Mouse (Mus musculus): ENCODE results near the gene Man2b2. TPM values are rescaled to one million over a fixed set of nuclear protein-coding genes. Genes with fewer than 3 reads are reported as not detected.

The Man2b2 gene
- polyA plus RNA-seq, 1 experiment from 2014 or later: 12.4 TPM

GRCm38 (mm10) chr5:36868266-36869090, 38.0 kb upstream of the Man2b2 start, which contains the start of gene Ppp2r2c:
Gene Ppp2r2c (plus strand): TSS chr5:36868513.
- H3K27ac ChIP-seq (ENCODE audit: low read depth, low read length): no peak within 1 kb of the TSS
- peak within 1 kb of the TSS; percentile 66 for H3K4me2 ChIP-seq
- ATAC-seq (ENCODE audit: low FRiP score) (peak; percentile 44), DNase-seq (ENCODE audit: low spot score, missing footprints) (peak; percentile 89)
- H3K9ac ChIP-seq (ENCODE audit: low read length): peak within 1 kb of the TSS; percentile 36; the same call in 1 of the 2 replicates
- H3K4me1 ChIP-seq (ENCODE audit: control insufficient read depth, insufficient read depth, low read length): peaks cover 13% of the 10 kb centered on the region
- peaks cover 62% of the 10 kb centered on the region for H3K27me3 ChIP-seq (ENCODE audit: control insufficient read depth, insufficient read depth, low read length)
- under 1% methylated on average over 87 of the region's 108 CpGs for WGBS
- no peaks in the 10 kb centered on the region for H3K9me3 ChIP-seq (ENCODE audit: control insufficient read depth, low read length)
- H3K4me3 ChIP-seq (ENCODE audit: low read depth, low read length): peak within 1 kb of the TSS; percentile 45
- H3K36me3 ChIP-seq (ENCODE audit: control insufficient read depth, insufficient read depth, low read length): no peaks in the 10 kb centered on the region

DNA sequence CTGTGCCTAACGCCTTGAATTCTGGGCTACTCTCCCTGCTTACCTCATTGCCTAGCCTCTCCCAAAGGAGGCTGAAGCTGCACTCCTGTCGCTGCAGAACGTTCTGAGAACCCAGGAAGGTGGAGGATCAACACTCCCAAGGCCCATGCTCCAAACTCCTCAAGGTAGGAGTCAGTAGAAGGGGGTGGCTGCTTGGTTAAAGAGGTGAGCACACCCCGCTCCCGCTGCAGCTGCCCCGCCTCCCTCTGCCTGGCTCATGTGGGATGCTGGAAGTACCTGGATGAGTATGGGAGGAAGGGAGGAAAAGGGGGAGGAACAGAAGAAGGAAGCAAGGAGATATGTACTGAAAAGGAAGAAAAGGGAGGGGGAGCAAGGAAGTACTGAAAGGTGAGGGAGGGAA, 37.1 kb upstream of the Man2b2 start:
- 6% methylated on average over 6 of the region's 6 CpGs for WGBS
- no peak for ATAC-seq (ENCODE audit: low FRiP score)
- H3K4me3 ChIP-seq (ENCODE audit: low read depth, low read length): no peak overlapping the region

DNA sequence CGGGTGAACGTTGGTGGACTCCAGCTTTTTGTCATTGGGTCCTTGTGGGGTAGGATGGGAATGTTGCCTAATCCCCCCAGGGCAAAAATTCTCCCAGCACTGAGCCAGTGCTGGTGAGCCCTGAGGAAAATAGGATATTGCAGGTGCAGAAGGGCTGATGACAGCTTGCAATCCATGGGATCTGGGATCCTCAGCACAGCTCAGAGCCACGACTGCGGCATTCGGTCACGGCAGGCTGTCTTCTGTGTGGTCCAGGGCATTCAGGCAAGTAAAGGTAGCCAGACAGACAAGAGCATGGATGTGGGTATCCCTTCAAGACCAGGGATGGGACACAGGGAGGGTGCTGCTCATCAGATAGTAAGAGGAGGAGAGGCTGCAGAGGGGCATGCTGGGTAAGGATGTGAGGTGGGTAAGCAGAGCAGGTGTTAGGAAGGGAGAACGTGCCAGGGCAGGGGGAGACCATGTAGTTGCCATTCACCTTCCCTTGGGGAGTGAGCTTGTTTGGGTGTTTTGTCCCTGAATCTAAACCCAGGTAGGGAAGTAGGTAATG, 36.3 kb upstream of the Man2b2 start:
- Histone ChIP-seq H3K4me3 (ENCODE audit: low read depth, low read length) (no peak overlapping the region), H3K27ac (ENCODE audit: low read depth, low read length) (no peak overlapping the region), H3K36me3 (ENCODE audit: control insufficient read depth, insufficient read depth, low read length) (no peaks in the 10 kb centered on the region), H3K4me2 (no peak overlapping the region), H3K9ac (ENCODE audit: low read length) (no peak overlapping the region), H3K9me3 (ENCODE audit: control insufficient read depth, low read length) (no peaks in the 10 kb centered on the region), H3K4me1 (ENCODE audit: control insufficient read depth, insufficient read depth, low read length) (peaks cover 13% of the 10 kb centered on the region), H3K27me3 (ENCODE audit: control insufficient read depth, insufficient read depth, low read length) (peaks cover 61% of the 10 kb centered on the region)
- ATAC-seq (ENCODE audit: low FRiP score): no peak
- 72% methylated on average over 7 of the region's 7 CpGs for whole genome bisulfite sequencing
- no peak for DNase-seq (ENCODE audit: low spot score, missing footprints)

More for the DNA sequence above, 37.1 kb upstream of the Man2b2 start:
- H3K4me2 ChIP-seq: no peak overlapping the region
- DNase-seq (ENCODE audit: low spot score, missing footprints): no peak
- no peak overlapping the region for H3K27ac ChIP-seq (ENCODE audit: low read depth, low read length)
- peaks cover 62% of the 10 kb centered on the region for H3K27me3 ChIP-seq (ENCODE audit: control insufficient read depth, insufficient read depth, low read length)
- H3K9ac ChIP-seq (ENCODE audit: low read length): no peak overlapping the region
- no peaks in the 10 kb centered on the region for H3K9me3 ChIP-seq (ENCODE audit: control insufficient read depth, low read length)
- no peaks in the 10 kb centered on the region for H3K36me3 ChIP-seq (ENCODE audit: control insufficient read depth, insufficient read depth, low read length)
- H3K4me1 ChIP-seq (ENCODE audit: control insufficient read depth, insufficient read depth, low read length): peaks cover 13% of the 10 kb centered on the region

GRCm38 (mm10) chr5:36861084-36861483, 30.6 kb upstream of the Man2b2 start:
- no peak for ATAC-seq (ENCODE audit: low FRiP score)
- Histone ChIP-seq H3K4me3 (ENCODE audit: low read depth, low read length) (no peak overlapping the region), H3K9me3 (ENCODE audit: control insufficient read depth, low read length) (no peaks in the 10 kb centered on the region), H3K9ac (ENCODE audit: low read length) (no peak overlapping the region), H3K27ac (ENCODE audit: low read depth, low read length) (no peak overlapping the region), H3K27me3 (ENCODE audit: control insufficient read depth, insufficient read depth, low read length) (peaks cover 7% of the 10 kb centered on the region), H3K36me3 (ENCODE audit: control insufficient read depth, insufficient read depth, low read length) (no peaks in the 10 kb centered on the region), H3K4me2 (no peak overlapping the region), H3K4me1 (ENCODE audit: control insufficient read depth, insufficient read depth, low read length) (no peaks in the 10 kb centered on the region)
- 96% methylated on average over 2 of the region's 2 CpGs for WGBS
- no peak for DNase-seq (ENCODE audit: low spot score, missing footprints)

DNA sequence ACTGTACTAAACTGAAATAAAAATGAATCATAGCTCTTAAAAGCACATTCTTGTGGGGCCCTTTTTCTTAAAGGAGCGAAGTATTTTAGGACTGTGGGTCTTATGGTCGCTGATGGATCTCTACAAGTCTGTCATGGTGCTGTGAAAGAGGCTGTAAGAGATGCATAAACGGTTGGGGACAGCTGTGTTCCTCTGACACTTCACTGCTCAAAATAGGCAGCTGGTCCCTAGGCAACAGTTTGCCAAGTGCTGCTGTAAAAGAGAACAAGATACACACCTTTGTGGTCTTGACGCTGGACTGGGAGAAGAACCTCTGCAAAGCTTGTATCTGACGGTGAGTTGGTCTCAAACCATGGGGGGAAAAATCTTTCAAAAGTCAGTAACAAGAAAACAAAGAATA, 27.1 kb upstream of the Man2b2 start:
- no peak overlapping the region for H3K4me2 ChIP-seq
- H3K27ac ChIP-seq (ENCODE audit: low read depth, low read length): no peak overlapping the region
- H3K27me3 ChIP-seq (ENCODE audit: control insufficient read depth, insufficient read depth, low read length): no peaks in the 10 kb centered on the region
- H3K4me3 ChIP-seq (ENCODE audit: low read depth, low read length): no peak overlapping the region
- H3K9me3 ChIP-seq (ENCODE audit: control insufficient read depth, low read length): no peaks in the 10 kb centered on the region
- no peaks in the 10 kb centered on the region for H3K36me3 ChIP-seq (ENCODE audit: control insufficient read depth, insufficient read depth, low read length)
- no peaks in the 10 kb centered on the region for H3K4me1 ChIP-seq (ENCODE audit: control insufficient read depth, insufficient read depth, low read length)
- DNase-seq (ENCODE audit: low spot score, missing footprints) (no peak), ATAC-seq (ENCODE audit: low FRiP score) (no peak)
- 84% methylated on average over 5 of the region's 5 CpGs for WGBS
- H3K9ac ChIP-seq (ENCODE audit: low read length): no peak overlapping the region

- H3K27ac ChIP-seq (ENCODE audit: low read depth, low read length): no peak overlapping the region
- no peak for ATAC-seq (ENCODE audit: low FRiP score)
- no peaks in the 10 kb centered on the region for H3K27me3 ChIP-seq (ENCODE audit: control insufficient read depth, insufficient read depth, low read length)
- H3K36me3 ChIP-seq (ENCODE audit: control insufficient read depth, insufficient read depth, low read length): no peaks in the 10 kb centered on the region
- DNase-seq (ENCODE audit: low spot score, missing footprints): no peak
- H3K4me3 ChIP-seq (ENCODE audit: low read depth, low read length): no peak overlapping the region
- H3K4me2 ChIP-seq: no peak overlapping the region
- H3K9ac ChIP-seq (ENCODE audit: low read length): no peak overlapping the region
- no peaks in the 10 kb centered on the region for H3K9me3 ChIP-seq (ENCODE audit: control insufficient read depth, low read length)
- WGBS: 90% methylated on average over 7 of the region's 7 CpGs
- H3K4me1 ChIP-seq (ENCODE audit: control insufficient read depth, insufficient read depth, low read length): no peaks in the 10 kb centered on the region
These were observed 26.1 kb upstream of the Man2b2 start for GRCm38 (mm10) chr5:36856529-36856928.

- H3K27me3 ChIP-seq (ENCODE audit: control insufficient read depth, insufficient read depth, low read length): no peaks in the 10 kb centered on the region
- no peak for ATAC-seq (ENCODE audit: low FRiP score)
- 84% methylated on average over 3 of the region's 3 CpGs for WGBS
- H3K4me2 ChIP-seq: no peak overlapping the region
- H3K9ac ChIP-seq (ENCODE audit: low read length): no peak overlapping the region
- no peaks in the 10 kb centered on the region for H3K36me3 ChIP-seq (ENCODE audit: control insufficient read depth, insufficient read depth, low read length)
- no peak overlapping the region for H3K4me3 ChIP-seq (ENCODE audit: low read depth, low read length)
- H3K4me1 ChIP-seq (ENCODE audit: control insufficient read depth, insufficient read depth, low read length): no peaks in the 10 kb centered on the region
- H3K9me3 ChIP-seq (ENCODE audit: control insufficient read depth, low read length): no peaks in the 10 kb centered on the region
- no peak overlapping the region for H3K27ac ChIP-seq (ENCODE audit: low read depth, low read length)
- DNase-seq (ENCODE audit: low spot score, missing footprints): no peak
These were observed 24.7 kb upstream of the Man2b2 start for GRCm38 (mm10) chr5:36855180-36855579.

DNA sequence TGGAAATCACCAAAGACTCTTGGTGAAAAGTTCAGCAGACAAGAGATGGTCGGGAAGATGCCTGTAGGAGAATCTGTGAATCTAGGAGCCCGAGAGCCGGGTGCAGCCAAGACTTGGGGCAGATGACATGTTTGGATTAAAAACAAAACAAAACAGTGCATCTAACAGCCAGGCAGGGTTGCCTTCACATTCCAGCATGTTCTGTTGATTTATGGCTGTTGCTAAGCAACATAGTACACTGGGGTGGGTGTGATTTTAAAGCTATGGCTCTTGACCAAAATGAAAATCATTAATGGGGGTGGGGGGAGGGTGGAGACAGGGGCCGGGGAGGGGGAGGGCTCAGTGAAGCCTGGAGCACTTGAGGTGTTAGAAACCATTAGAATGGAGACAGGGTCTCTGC, 21.1 kb upstream of the Man2b2 start:
- Histone ChIP-seq H3K4me3 (ENCODE audit: low read depth, low read length) (no peak overlapping the region), H3K9ac (ENCODE audit: low read length) (no peak overlapping the region), H3K9me3 (ENCODE audit: control insufficient read depth, low read length) (no peaks in the 10 kb centered on the region), H3K36me3 (ENCODE audit: control insufficient read depth, insufficient read depth, low read length) (no peaks in the 10 kb centered on the region), H3K27ac (ENCODE audit: low read depth, low read length) (no peak overlapping the region), H3K4me2 (no peak overlapping the region), H3K27me3 (ENCODE audit: control insufficient read depth, insufficient read depth, low read length) (no peaks in the 10 kb centered on the region), H3K4me1 (ENCODE audit: control insufficient read depth, insufficient read depth, low read length) (no peaks in the 10 kb centered on the region)
- DNase-seq (ENCODE audit: low spot score, missing footprints) (no peak), ATAC-seq (ENCODE audit: low FRiP score) (no peak)
- WGBS: 60% methylated on average over 4 of the region's 4 CpGs

- Histone ChIP-seq H3K9me3 (ENCODE audit: control insufficient read depth, low read length) (no peaks in the 10 kb centered on the region), H3K27me3 (ENCODE audit: control insufficient read depth, insufficient read depth, low read length) (no peaks in the 10 kb centered on the region), H3K9ac (ENCODE audit: low read length) (no peak overlapping the region), H3K27ac (ENCODE audit: low read depth, low read length) (no peak overlapping the region), H3K4me2 (no peak overlapping the region), H3K4me3 (ENCODE audit: low read depth, low read length) (no peak overlapping the region), H3K36me3 (ENCODE audit: control insufficient read depth, insufficient read depth, low read length) (no peaks in the 10 kb centered on the region), H3K4me1 (ENCODE audit: control insufficient read depth, insufficient read depth, low read length) (no peaks in the 10 kb centered on the region)
- 81% methylated on average over 10 of the region's 10 CpGs for WGBS
- DNase-seq (ENCODE audit: low spot score, missing footprints) (no peak), ATAC-seq (ENCODE audit: low FRiP score) (no peak)
These were observed 14.0 kb upstream of the Man2b2 start for GRCm38 (mm10) chr5:36844490-36844889.

Measured in midbrain, embryonic 11.5 days (tissue).